Mouse (Mus musculus) adrenal gland, postnatal 36 days (tissue): Measurements from ENCODE around the gene Pdk1. TPM values are rescaled to one million over a fixed set of nuclear protein-coding genes. Genes with fewer than 3 reads are reported as not detected.
"Not testable (repeated sequence)": the region's sequence is repeated elsewhere in the genome, so short reads cannot be mapped to it uniquely, and the experiment has no call there.

Source experiments
- DNase-seq, 2 experiments: peaks; one replicate each; pipeline ENCODE4 v3.0.0; 2021; ENCODE audit warnings: mixed read lengths in 1 of 2
- total RNA-seq, 2 experiments: library from RNA; stranded (reverse); gene quantifications; 2 replicates each; pipeline ENCODE4 v1.2.3; 2021

Pdk1 gene
- total RNA-seq, 2 experiments from 2014 or later: 36.1 to 48.6 TPM

DNA sequence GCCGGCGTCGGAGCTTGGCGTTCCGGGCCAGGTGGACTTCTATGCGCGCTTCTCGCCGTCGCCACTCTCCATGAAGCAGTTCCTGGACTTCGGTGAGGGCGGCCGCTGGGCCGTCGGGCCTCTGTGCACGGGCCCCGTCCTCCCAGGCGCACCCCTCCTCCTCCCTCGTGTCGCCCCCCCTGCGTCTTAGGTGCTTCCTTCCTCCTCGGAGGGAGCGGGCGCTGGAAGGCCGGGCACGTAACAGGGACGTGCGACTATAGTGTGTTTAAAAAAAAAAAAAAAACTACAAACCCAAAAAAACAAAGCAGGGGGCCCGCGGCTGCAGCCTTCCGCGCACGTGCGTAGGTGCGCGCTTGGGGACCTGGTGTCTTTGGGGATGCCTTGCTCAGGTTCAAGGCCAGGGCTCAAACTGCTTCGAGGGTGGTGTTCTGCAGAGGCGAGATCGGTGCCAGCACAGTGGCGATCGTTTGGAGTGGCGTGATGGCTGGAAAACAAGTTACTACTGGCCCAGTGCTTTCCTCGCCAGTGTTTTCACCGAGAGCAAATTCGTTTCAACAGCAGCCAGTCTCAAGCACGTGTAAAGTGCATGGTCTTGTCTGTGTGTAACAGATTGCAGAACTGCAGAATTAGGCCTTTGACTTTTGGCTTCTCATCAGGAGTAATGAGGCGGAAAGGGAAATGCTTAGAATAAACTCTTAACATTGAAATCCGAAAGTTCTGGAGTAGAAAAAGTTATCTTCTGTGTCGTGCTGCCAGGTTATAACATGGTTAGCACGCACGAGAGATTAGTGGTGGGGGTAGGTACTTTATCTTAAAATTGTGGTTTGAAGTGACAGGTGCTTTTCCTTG lies 674 bp downstream of the Pdk1 start:
- peak; percentile 53 to 67 for DNase-seq

DNA sequence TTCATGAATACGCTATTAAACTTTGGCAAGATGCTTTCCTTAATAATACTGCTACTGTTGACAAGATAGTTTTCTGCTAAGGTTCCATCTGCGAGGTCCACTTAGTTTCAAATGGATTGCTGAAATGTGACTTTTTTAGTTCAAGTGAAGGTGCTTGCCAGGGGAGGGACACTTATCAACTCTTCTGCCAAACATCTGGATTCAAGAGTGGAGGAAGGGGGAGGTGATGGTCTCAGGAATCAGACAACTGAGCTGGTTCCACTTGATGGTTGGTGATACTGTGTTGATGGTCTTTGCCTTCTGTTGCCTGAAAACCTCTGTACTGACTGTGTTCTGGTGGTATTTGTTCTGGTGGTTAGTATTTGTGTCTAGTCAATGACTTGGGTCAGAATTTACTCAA lies 1.4 kb downstream of the Pdk1 start:
- no peak for DNase-seq

DNA sequence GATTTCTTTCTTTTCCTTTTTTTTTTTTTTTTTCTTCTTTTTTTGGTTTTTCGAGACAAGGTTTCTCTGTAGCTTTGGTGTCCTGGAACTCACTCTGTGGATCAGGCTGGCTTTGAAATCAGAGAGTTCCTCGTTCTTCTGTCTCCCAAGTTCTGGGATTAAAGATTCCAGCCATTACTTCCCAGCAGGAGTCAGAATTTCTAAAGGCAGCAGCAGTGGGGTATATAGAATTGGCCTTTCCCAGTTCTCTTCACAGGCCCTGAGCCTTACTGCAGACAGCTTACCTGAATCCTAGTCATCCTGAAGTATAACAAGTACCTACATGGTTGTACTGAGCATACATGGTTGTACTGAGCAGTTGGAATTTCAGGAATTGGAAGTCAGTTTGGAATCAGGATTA lies 1.8 kb downstream of the Pdk1 start:
- no peak for DNase-seq

DNA sequence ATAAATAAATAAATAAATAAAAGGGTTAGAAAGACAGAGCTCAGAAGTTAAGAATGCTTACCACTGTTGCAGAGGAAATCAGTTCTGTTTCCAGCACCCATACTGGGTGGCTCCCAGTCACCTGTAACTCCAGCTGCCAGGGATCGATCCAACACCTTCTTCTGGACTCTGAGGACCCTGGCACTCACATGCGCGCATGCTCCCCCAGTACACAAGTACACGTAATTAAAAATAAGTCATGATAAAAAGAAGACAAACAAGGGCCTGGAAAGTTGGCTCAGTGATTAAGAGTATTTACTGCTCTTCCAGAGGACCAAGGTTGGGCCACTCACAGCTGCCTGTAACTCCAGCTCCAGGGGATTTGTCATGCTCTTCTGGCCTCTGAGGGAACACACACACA lies 4.8 kb downstream of the Pdk1 start:
- peak in 1 of 2 experiments; percentile 11 for DNase-seq

DNA sequence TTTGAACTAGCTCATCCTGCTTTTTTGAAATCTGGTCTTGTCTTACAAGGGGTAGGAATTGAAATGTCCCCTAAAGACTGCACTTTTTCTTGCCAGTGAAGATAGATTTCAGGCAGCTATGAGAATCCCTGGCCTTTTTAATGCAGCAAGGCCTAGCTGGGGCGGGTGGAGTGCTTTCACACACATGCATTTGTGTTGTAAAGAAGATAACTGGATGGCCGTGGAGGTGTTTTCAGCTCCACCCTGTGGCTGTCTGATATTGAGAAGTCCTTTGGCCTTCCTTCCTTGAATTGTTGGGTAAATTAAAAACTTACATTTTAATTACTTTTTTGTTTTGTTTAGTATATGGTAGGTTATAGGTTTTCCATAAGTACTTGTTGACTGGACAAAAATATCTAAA lies 5.4 kb downstream of the Pdk1 start:
- DNase-seq: no peak

DNA sequence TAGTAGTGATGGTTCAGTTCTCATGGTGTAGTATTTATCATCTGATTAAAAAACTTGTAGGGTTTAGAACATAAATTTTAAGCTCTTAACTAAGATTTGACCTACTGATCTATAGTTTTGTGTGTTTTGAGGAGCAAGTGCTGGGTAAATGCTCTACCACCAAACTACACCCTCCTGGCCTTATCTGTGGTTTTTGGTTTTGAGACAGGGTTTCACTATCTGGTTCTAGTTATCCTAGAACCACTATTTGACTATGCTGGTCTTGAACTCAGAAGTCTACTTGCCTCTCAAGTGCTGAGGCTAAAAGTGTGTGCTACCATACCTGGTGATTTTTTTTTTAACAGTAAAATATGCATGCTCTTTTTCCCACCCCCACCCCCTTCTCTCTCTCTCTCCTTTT lies 5.9 kb downstream of the Pdk1 start:
- no peak for DNase-seq

DNA sequence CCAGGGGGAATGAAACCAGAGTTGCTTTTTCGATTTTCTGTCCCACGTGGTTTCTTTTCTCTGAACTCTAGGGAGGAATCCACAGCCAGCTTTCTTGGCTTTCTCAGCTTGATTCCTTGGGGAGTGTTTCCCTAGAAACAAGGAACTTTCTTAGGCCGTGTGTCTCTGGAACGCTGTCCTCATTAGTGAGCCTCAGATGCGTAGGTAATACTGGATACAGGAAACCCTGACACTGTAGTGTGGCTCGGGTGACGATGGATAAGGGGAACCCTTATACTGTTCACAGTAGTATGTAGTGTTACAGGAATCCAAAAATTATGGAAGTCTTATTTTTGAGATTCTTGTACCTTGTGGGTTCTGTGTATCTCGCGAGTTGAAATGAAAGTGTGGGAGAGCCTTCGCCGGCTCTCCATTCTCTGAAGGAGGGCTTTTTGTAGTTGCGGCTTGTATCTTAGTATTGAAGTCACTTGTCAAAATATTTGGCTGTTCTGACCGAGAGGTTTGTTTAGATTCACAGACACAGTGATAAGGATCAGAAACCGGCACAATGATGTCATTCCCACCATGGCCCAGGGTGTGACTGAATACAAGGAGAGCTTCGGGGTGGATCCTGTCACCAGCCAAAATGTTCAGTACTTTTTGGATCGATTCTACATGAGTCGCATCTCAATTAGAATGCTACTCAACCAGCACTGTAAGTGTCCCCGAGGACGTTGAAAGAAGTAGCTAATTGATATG lies 10.1 kb downstream of the Pdk1 start:
- no peak for DNase-seq

DNA sequence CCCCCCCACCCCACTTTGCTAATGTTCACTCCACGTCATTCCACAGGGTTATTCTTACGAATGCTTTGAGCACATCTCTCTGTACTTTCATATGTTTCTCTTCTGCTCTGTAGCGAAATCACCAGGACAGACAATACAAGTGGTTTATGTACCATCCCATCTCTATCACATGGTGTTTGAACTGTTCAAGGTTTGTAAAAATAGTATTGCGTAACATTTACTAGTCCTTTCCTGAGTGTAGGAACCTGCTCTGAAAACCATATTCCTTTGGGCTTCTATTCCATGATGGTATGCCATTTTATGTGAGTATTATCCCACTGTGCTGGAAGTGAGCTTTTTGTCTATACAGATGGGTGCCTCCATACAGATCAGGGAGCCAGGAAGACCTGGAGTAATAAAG lies 14.2 kb downstream of the Pdk1 start:
- DNase-seq: no peak

DNA sequence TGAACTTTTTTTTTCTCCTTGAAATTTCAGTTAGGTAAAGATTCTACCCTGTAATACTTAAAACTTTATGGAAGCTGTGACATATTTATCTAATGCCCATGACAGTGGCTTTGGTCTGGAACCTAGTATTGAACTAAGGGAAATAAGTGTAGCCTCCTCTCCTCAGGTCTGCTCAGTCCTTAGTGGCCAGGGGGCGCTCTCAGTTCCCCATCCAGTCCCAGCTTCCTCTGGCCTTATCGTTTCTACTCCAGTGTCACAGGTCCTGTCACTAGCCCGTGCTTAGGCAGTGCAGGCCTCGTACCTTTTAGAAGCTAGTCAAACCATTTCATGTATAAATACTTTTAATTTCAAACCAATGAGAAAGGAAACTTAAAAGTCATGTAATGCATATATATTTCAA lies 15.4 kb downstream of the Pdk1 start:
- DNase-seq: no peak

DNA sequence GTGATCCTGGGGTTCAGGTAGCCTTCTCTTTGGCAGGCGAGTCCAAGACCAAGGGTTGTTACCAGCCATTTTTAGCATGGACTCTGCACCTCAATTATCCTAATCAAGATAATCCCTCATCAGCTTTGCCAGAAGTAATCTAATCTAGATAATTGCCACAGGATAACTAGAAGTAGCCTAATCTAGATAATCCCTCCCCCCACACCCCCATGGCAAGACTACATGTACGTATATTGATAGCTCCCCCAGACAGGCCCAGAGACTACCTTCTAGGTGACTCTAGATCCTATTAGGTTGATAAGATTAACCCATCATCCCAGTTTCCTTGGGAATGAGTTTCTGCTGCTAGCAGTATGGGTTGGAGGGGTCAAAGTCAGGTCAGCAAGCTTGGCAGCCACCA lies 18.5 kb downstream of the Pdk1 start:
- no peak for DNase-seq

DNA sequence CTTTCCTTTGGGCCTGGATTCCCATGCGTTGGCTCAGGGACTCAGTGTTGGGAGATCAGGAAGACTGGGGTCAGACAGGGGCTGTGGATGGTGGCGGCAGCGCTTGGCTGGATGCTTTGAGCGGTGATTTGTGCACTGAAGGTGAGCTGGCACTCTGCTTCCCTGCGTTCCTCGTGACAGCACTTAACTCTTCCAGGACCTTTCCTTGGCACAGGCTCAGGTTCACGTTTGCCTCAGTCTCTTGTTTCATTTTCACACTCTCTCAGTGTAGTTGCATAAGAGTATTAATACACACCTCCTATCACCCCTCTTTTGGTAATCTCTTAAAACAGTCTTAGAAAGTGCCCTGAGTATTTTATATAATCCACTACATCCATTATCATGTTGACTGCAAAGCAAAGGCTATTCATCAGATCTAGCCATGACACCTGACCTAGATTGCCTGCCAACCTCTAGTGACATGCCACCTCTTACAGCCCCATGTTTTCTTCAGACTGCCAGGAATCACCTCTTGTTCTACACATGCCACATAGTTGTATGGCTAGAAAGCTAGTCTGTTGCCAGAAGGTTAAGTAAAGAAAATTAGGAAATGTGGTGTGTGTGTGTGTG lies 19.8 kb downstream of the Pdk1 start:
- DNase-seq: peak in 1 of 2 experiments; percentile 28

DNA sequence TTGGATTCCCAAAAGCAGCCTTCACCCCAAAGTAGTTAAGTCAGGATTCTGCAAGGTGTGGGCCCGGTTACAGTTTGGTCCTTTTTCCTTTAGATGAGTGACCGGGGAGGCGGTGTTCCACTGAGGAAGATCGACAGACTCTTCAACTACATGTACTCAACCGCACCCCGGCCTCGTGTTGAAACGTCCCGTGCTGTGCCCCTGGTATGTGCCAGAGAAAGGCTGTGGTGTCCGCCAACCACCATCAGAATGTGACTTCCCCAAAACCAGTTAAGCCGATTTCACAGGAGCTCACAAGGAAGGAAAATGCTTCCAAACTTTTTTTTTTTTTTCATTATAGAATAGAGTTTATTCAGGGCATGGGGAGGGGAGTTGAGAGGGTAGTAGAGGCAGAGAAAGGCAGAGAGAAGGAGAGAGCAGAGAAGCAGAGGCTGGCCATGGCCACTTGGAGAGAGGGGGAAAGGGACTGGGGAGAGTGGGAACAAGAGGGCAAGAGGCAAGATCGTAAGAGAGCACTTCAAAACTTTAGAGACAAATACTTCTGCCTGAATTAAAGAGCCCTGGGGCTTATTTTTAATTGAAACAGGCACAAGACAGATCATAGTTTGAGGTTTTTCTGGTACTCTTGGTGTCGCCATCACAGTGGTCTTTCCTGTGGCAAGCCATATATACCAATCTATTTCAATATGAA lies 22.7 kb downstream of the Pdk1 start:
- DNase-seq: no peak

DNA sequence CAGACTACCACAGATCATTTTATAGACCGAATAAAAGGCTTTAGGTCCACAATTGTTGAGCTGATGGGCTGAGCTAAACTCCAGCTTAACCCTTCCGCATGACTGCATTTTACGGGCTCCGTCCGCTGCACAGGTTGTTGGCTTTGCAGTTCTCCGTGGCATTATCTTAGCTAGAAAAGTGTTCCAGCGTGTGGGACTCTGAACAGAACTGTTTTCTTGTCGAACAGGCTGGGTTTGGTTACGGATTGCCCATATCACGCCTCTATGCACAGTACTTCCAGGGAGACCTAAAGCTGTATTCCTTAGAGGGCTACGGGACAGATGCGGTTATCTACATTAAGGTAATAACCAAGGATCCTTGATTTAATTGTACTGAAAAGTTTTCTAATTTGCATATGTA lies 24.4 kb downstream of the Pdk1 start:
- DNase-seq: no peak

DNA sequence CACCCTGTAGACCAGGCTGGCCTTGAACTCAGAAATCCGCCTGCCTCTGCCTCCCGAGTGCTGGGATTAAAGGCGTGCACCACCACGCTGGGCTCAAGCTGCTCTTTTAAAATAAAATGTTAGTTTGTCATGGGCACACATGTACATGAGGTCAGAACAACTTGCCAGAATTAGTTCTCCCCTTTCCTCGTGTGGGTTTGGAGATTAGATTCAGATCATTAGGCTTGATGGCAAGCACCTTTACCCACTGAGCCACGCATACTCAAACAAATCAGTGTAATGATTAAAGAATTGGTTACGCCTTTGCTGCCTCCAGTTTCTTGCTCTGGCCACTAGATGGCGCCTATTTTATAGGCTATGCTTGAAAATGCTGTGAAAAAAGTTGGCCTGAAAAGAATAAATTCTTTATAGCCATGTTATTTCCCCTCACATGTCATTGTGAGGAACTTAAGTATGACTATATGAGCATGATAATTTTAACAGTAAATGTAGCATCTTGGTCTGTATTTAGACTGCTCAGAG lies 25.4 kb downstream of the Pdk1 start:
- DNase-seq: peak in 1 of 2 experiments; percentile 50

DNA sequence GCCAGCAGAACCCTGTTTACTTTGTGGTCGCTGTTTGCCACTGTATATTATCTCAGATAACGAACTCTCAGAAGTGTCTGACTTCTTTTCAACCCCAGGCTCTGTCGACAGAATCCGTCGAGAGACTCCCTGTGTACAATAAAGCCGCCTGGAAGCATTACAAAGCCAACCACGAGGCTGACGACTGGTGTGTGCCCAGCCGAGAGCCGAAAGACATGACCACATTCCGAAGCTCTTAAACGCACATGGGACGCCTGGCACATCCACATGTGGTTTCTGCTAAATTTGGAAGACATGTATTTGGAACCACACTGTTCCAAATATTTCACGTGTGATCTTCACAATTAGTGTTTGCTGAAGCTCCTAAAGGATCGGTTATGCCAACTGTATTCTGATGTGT lies 26.9 kb downstream of the Pdk1 start:
- DNase-seq: no peak

DNA sequence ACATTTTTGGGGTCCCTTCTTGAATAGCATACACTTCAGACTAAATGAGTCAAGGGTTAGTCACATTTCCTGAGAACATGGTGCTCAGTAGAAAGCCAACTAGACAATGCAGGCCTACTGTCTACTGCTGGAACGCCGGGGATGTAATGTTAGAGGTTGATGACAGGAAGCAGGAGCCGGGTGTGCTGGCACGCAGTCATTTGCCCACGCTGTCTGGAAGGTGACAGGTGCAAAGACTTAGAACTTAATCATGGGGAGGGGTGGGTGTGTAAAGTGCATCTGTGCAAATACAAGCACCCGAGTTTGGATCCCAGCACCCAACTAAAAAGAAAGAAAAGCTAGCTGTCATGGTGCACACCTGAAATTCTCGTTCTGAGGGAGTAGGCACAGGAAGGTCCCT lies 32.1 kb downstream of the Pdk1 start:
- DNase-seq: no peak

DNA sequence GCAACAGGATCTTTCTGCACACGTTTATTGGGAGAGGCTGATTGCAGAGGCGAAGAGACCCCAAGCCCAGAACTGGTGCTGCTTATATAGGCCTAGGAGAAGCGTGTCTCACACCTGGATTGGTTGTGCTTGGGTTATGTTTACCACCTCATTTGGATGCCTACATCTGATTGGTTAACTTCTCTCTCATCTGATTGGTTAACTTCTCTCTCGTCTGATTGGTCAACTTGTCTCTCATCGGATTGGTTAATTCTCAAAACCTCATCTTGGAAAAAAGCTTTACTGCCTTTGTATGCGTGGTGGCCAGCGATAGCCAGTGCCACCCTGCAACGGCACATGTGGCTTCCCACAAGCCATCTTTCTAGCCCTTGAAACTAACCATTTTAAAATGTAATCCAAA lies 33.3 kb downstream of the Pdk1 start:
- not testable (repeated sequence) for DNase-seq

DNA sequence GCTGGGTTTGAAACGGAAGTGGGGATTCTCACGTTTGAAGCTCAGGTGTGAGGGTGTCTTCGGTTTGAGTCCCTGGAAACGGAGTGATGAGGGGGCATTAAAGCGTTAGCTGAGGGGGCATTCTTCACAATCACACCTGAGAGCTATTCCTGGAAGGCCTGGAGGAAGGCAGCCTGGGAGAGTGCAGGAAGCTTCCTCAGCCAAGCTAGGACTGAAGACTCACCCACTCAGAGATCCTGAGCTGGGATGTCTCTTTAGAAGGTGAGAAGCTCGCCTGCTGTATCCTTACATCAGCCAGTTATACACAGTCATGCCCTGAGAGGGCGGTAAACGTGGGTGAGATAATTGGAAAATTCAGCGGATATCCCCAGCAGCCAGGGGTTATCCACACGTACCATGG lies 40.9 kb downstream of the Pdk1 start:
- no peak for DNase-seq

DNA sequence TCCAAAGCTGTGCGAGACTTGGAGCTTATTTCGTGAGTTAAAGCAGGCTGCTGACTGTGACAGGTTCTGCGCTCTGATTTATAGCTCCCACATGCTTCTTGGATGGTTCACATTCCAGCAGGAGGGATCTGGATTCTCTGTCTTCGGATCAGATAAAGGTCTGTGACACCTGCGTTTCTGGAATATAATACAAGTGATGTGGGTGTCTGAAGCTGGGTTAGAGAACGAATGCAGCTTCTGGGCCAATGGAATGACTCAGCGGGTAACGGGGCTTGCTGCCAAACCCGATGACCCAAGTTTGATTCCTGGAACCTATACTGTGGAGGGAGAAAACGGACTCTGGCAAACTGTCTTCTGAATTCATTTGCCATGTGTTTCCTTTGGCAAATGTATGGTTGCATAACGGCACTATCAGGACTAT lies 46.2 kb downstream of the Pdk1 start:
- peak; percentile 49 to 53 for DNase-seq

DNA sequence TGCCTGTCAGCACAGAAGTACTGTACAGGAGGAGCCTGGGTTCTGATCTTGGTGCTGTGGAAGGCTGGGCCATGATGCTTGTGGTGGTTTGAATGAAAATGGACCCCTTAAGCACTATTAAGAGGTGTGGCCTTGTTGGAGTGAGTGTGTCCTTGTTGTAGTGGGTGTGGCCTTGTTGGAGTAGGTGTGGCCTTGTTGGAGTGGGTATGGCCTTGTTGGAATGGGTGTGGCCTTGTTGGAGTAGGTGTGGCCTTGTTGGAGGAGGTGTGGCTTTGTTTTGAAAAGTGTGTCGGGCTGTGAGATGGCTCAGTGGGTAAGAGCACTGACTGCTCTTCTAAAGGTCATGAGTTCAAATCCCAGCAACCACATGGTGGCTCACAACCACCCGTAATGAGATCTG lies 51.9 kb downstream of the Pdk1 start:
- DNase-seq: not testable (repeated sequence)

DNA sequence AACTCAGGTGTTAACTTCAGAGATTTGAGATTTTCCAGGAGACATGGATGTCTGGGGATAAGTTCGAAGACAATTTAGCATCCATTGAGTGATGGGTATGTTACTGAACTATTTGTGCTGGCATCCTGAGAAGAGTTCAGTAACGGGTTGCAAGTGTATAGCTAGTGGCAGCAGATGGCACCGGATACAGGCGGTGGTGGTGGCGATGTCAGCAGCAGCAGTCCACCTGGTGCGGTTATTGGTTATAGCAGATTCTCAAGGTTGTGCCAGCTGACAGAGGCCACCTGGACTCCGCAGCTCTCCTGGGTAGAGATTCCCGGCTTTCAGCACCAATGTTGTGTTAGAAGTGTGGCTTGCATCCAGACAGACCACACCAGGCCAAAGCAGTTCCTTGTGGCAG lies 61.0 kb downstream of the Pdk1 start:
- DNase-seq: no peak

DNA sequence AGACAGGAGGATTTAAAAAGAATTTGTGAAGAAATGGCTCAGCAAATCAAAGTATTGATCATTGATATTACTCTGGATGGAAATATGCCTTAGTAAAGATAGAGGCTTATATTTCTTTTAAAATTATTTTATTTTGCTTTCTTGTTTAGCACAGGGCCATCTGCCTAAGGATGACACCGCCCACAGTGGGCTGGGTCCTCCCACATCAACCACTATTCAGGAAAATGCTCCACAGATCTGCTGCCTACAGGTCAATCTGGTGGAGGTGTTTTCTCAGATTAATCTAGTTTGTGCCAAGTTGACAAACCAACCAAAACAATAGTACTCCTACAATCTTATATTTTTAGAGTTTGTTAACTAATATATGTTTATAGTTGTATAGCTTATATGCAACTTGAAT lies 63.7 kb downstream of the Pdk1 start:
- no peak for DNase-seq
